Mouse (Mus musculus): Measurements from ENCODE around the gene Rnls.

The Rnls gene

GRCm38 (mm10) chr19:33188766-33189165 is 203.3 kb downstream of the Rnls start:
- DNase-seq (ENCODE audit: low spot score in 2 of 2), result no peak

GRCm38 (mm10) chr19:33179595-33179994 is 212.5 kb downstream of the Rnls start:
- DNase-seq (ENCODE audit: low spot score in 2 of 2), result no peak

- no peak for DNase-seq (ENCODE audit: low spot score in 2 of 2)
Observed at GRCm38 (mm10) chr19:33178866-33179265, 213.2 kb downstream of the Rnls start.

- DNase-seq (ENCODE audit: low spot score in 2 of 2), result no peak
Observed at GRCm38 (mm10) chr19:33178367-33178766, 213.7 kb downstream of the Rnls start.

GRCm38 (mm10) chr19:33173991-33174390 is 218.1 kb downstream of the Rnls start:
- no peak for DNase-seq (ENCODE audit: low spot score in 2 of 2)

GRCm38 (mm10) chr19:33169881-33170280 is 222.2 kb downstream of the Rnls start:
- DNase-seq (ENCODE audit: low spot score in 2 of 2), result no peak

DNA sequence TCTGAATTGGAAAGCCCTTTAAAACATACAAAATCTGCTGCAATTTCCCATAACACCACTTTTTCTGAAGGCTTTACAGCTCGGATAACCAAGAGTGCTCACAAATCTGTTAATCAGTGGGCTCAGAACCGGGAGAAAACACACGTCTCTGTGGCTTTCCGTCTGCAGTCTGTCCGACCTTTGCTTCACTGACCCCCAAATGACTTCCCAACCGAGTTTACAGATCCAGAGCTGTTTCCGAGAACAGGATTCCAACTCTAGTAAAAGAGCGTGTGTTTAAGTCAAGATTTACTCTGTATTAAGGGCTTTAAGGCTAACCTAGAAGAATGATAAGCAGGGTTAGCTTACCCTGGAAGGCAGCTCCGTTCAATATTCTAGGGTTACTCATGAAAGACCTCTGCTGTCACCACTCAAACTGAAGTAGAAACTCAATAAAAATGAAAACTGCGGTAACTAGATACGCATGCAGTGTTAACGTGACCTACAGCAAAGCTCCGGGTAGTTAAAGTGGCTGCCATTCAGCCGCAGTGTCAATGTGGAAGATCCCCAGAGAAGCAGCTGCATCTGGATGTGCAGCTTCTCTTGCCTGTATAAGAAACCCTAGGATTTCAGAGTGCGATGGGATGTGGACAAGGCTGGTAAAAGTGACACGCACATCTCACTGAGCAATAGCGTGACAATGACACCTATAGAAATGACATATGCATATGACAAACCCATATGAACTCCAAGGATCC is 224.4 kb downstream of the Rnls start:
- DNase-seq (ENCODE audit: low spot score in 2 of 2), result no peak

GRCm38 (mm10) chr19:33164801-33165200 is 227.3 kb downstream of the Rnls start:
- no peak for DNase-seq (ENCODE audit: low spot score in 2 of 2)

DNA sequence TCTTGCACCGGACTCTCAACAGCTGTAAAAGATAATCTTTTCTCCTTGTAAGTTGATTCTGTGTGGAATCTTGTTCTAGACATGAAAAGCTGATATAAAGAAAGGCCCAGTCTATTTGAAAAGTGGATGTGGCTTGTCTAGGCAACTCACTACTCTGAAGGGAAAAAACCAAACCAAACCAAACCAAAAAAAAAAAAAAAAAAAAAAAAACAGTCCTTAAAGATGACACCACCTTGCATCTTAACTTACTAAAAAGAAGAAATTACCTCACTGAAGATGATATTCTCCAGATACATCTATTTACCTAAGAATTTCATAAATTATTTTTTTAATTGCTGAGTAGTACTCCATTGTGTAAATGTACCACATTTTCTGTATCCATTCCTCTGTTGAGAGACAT is 230.2 kb downstream of the Rnls start:
- no peak for DNase-seq (ENCODE audit: low spot score in 2 of 2)

GRCm38 (mm10) chr19:33159897-33160296 is 232.2 kb downstream of the Rnls start:
- no peak for DNase-seq (ENCODE audit: low spot score in 2 of 2)

- DNase-seq (ENCODE audit: low spot score in 2 of 2), result no peak
Observed at GRCm38 (mm10) chr19:33159192-33159591, 232.9 kb downstream of the Rnls start.

GRCm38 (mm10) chr19:33158234-33158633 is 233.9 kb downstream of the Rnls start:
- no peak for DNase-seq (ENCODE audit: low spot score in 2 of 2)

- no peak for DNase-seq (ENCODE audit: low spot score in 2 of 2)
Observed at GRCm38 (mm10) chr19:33148411-33148810, 243.7 kb downstream of the Rnls start.

- DNase-seq (ENCODE audit: low spot score in 2 of 2), result no peak
Observed at GRCm38 (mm10) chr19:33143198-33143597, 248.9 kb downstream of the Rnls start.

GRCm38 (mm10) chr19:33137316-33137715 is 254.8 kb downstream of the Rnls start:
- no peak for DNase-seq (ENCODE audit: low spot score in 2 of 2)

DNA sequence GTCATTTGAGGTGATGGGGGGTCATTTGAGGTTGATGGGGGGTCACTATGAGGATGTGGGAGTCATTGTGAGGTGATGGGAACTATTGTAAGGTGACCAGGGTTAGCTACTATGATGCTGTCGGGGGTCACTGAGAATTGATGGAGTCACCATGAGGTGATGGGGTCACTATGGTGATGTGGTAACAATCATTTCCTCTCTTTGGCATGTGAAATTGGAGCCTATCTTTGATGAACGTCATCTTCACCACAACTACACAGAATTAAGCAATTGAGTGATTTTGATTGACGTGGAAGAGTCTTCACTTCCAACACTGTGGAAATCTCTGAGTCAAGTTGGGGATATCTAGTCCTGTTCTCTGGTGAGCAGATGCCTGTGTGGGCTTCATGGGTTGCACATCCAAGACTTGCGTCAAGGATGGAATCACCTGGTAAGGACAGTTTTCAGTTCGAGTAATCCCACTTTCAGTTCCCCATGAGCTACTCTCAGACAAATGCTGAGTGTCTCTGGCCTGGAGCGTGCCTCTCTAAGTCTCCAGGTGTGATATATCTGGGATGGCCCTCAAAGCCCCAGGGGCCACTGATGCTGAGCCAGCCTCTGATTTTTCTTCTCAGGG is 269.4 kb downstream of the Rnls start:
- DNase-seq (ENCODE audit: low spot score in 2 of 2), result no peak

GRCm38 (mm10) chr19:33119947-33120346 is 272.1 kb downstream of the Rnls start:
- no peak for DNase-seq (ENCODE audit: low spot score in 2 of 2)

GRCm38 (mm10) chr19:33118898-33119297 is 273.2 kb downstream of the Rnls start:
- DNase-seq (ENCODE audit: low spot score in 2 of 2), result no peak

- DNase-seq (ENCODE audit: low spot score in 2 of 2), result no peak
Observed at GRCm38 (mm10) chr19:33114631-33115295, 277.3 kb downstream of the Rnls start.

DNA sequence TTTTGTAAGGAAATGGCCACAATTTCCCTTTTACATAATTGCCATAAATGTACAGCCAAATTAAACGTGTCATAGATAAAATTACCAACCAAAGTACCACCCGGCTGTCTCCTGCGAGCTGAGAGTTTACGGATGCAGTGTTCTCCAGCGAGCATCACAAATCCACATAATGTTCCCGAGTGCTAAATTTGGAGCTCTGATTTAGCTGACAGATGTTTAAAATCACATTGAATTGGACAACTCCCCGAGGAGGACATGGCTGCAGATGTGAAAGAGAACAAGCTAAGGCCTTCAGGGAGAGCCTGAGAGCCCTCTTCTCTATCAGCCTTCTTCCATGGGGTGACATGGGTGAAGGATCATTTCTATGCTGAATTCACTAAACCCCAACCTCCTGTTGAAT is 278.3 kb downstream of the Rnls start:
- DNase-seq (ENCODE audit: low spot score in 2 of 2), result no peak

GRCm38 (mm10) chr19:33110404-33110803 is 281.7 kb downstream of the Rnls start:
- DNase-seq (ENCODE audit: low spot score in 2 of 2), result peak in 1 of 2 experiments; percentile 14

GRCm38 (mm10) chr19:33109941-33110371 is 282.1 kb downstream of the Rnls start:
- DNase-seq (ENCODE audit: low spot score in 2 of 2), result peak in 1 of 2 experiments; percentile 45

DNA sequence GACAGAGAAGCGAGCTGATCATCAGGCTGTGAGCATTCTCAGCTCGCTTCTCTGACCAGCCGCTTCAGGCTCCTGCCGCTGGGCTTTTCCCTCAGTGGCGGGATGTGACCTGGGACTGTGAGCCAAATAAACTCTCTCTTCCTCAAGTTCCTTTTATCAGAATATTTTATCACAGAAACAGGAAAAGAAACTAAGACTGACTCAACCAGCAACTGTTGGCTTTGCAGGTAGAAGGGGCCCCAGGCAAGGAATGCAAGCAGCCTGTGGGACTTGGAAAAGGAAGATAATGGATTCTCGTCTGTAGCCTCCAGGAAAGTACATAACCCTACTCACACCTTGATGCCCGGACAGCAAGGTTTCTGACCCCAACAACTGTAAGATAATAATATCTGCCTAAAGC is 283.0 kb downstream of the Rnls start:
- DNase-seq (ENCODE audit: low spot score in 2 of 2), result no peak

All from urinary bladder, postnatal 36 days (tissue).